Mouse (Mus musculus) kidney, adult 2 months (tissue): ENCODE data around the gene Pcca. TPM values are rescaled to one million over a fixed set of nuclear protein-coding genes. Genes with fewer than 3 reads are reported as not detected.

ENCODE experiments used
- DNase-seq: peaks from one replicate; pipeline ENCODE4 v3.0.0; 2021
- H3K27ac ChIP-seq: fragments of 200-500 bp; 2 replicates; pipeline ENCODE4 v1.5.1; 2012; ENCODE audit warnings: low read depth, low read length, control low read depth, inconsistent platforms; ENCODE audit not compliant: insufficient read depth
- H3K27me3 ChIP-seq: fragments of 200-500 bp; replicated peaks from 2 replicates; pipeline ENCODE4 v1.6.1; 2012; ENCODE audit warnings: mild to moderate bottlenecking, moderate library complexity, low read length, inconsistent platforms; ENCODE audit not compliant: control insufficient read depth, insufficient read depth
- H3K36me3 ChIP-seq: fragments of 200-500 bp; 2 replicates; pipeline ENCODE4 v1.6.1; 2012; ENCODE audit warnings: mild to moderate bottlenecking, moderate library complexity, low read length, inconsistent platforms; ENCODE audit not compliant: control insufficient read depth, insufficient read depth
- H3K4me1 ChIP-seq: fragments of 200-500 bp; 2 replicates; pipeline ENCODE4 v1.6.1; 2011; ENCODE audit warnings: low read length; ENCODE audit not compliant: control insufficient read depth, insufficient read depth
- H3K4me3 ChIP-seq: fragments of 200-500 bp; 2 replicates; pipeline ENCODE4 v1.5.1; 2011; ENCODE audit warnings: mild to moderate bottlenecking, low read depth, low read length, control low read depth; ENCODE audit not compliant: insufficient read depth
- CTCF ChIP-seq: fragments of 200-500 bp; conservative IDR thresholded peaks from 2 replicates; pipeline ENCODE4 v1.5.1; 2011; ENCODE audit warnings: low read depth, mild to moderate bottlenecking, control low read depth, low read length, moderate library complexity, mixed read lengths; ENCODE audit not compliant: insufficient read depth, insufficient read length
- POLR2A ChIP-seq: fragments of 200-500 bp; IDR thresholded peaks from one replicate; pipeline ENCODE4 v1.6.1; 2011; ENCODE audit warnings: low read depth, low read length, control low read depth
- WGBS: fragments of 180-500 bp; shearing (Covaris S2); methylation state at CpG from one replicate; pipeline ENCODE4 v1.1.7; 2018; 5-methylcytosine and 5-hydroxymethylcytosine counted together
- polyA plus RNA-seq: library from polyadenylated mRNA; depleted of rRNA; stranded (reverse); fragments of >200 nt; gene quantifications from 2 replicates; pipeline ENCODE4 v1.2.3, GENCODE M21; 2012; rRNA removed

Pcca gene
- polyA plus RNA-seq, 1 experiment = 77.1 TPM

DNA sequence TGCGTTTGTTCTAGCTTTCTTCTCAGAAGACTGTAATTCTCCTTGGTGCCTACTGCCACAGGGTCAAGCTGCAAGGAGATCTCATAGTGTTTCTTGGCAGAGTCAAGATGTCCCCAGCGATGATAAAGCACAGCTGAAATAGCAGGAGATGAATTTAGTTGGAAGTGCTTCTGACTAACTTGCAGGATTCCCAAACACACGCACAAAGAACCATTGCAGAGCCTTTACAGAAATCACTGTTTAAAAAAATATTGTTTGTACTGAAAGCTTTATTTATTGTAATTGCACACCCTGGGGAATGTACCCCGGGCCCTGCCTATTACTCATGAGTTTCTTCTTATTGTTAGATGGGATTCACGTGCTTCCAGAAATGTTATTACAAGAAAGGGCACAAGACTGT is 385.9 kb downstream of the Pcca start:
- no peaks in the 10 kb centered on the region for H3K27me3 ChIP-seq
- H3K27ac ChIP-seq = no peak overlapping the region
- 70% methylated on average over 5 of the region's 5 CpGs for WGBS
- H3K4me3 ChIP-seq = no peak overlapping the region
- no peak for DNase-seq
- no peaks in the 10 kb centered on the region for H3K4me1 ChIP-seq
- no peaks in the 10 kb centered on the region; the same call in 1 of the 2 replicates for H3K36me3 ChIP-seq
- TF ChIP-seq POLR2A = no peak
- no peak for TF ChIP-seq CTCF

DNA sequence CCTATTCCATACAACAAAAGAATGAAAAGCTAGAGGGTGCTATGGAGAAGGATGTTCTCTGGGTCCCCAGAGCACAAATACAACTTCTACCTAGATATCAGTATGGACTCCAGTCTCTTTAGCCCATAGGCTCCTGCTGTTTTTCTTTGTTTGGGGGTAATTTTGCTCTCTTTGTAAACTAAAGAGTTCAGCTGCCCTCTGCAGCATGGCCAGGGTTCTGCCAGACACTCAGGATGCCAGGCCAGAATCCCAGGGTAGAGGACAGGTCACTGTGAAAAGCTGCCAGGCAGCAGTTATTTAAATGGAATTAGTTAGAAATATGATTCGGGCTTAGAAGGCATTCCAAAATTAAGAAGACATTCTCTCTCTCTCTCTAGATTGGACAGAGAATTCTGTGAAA is 402.3 kb downstream of the Pcca start:
- Histone ChIP-seq H3K27ac (no peak overlapping the region), H3K4me3 (no peak overlapping the region), H3K4me1 (no peaks in the 10 kb centered on the region), H3K27me3 (no peaks in the 10 kb centered on the region), H3K36me3 (no peaks in the 10 kb centered on the region)
- TF ChIP-seq POLR2A (no peak), CTCF (no peak)
- DNase-seq = no peak
- WGBS = 84% methylated on average over 1 of the region's 1 CpGs

Other genes with a start within 250 kb of the Pcca start
- gene Gm5089, start 83.2 kb upstream of the Pcca start, polyA plus RNA-seq = not detected in 2 replicates
- gene Zic5, start 68.6 kb upstream of the Pcca start, polyA plus RNA-seq = not detected in 2 replicates
- not detected in 2 replicates for gene Zic2, start 58.9 kb upstream of the Pcca start, polyA plus RNA-seq
- not detected in 2 replicates for gene Gm10837, start 43.7 kb upstream of the Pcca start, polyA plus RNA-seq